Mouse (Mus musculus) CH12.LX (cell line): Measurements from ENCODE around the gene Aplp1.
A peak's percentile ranks its signal among the peaks of the same experiment; 100 is the strongest.

Experiments used
- BHLHE40 ChIP-seq: IDR thresholded peaks from 2 replicates; pipeline ENCODE4 v1.6.1; 2011; ENCODE audit warnings: mild to moderate bottlenecking, low read depth, low read length, improper control_type of control experiment
- CTCF ChIP-seq, 2 experiments: IDR thresholded peaks in 1 of 2; conservative IDR thresholded peaks in 1 of 2; 2 replicates each; pipeline ENCODE4 v1.5.1; 2011 to 2012; ENCODE audit warnings: low read depth in 2 of 2, low read length in 2 of 2, improper control_type of control experiment in 1 of 2, inconsistent platforms in 1 of 2, mild to moderate bottlenecking in 1 of 2, moderate library complexity in 1 of 2
- EP300 ChIP-seq: IDR thresholded peaks from 2 replicates; pipeline ENCODE4 v1.6.1; 2011; ENCODE audit warnings: low read length, improper control_type of control experiment
- MAX ChIP-seq: IDR thresholded peaks from 2 replicates; pipeline ENCODE4 v1.6.1; 2011; ENCODE audit warnings: low read length, improper control_type of control experiment
- MAZ ChIP-seq: IDR thresholded peaks from 2 replicates; pipeline ENCODE4 v1.6.1; 2012; ENCODE audit warnings: low read depth, mild to moderate bottlenecking, inconsistent platforms, low read length, improper control_type of control experiment, moderate library complexity
- MEF2A ChIP-seq: IDR thresholded peaks from 2 replicates; pipeline ENCODE4 v1.6.1; 2014; ENCODE audit warnings: low read depth, mild to moderate bottlenecking, inconsistent platforms, low read length, improper control_type of control experiment, borderline replicate concordance
- NELFE ChIP-seq: IDR thresholded peaks from 2 replicates; pipeline ENCODE4 v1.6.1; 2011; ENCODE audit warnings: low read depth, low read length, improper control_type of control experiment
- POLR2A ChIP-seq: IDR thresholded peaks from 2 replicates; pipeline ENCODE4 v1.6.1; 2011; ENCODE audit warnings: low read depth, mild to moderate bottlenecking, improper control_type of control experiment, low read length
- TCF12 ChIP-seq: IDR thresholded peaks from 2 replicates; pipeline ENCODE4 v1.6.1; 2014; ENCODE audit warnings: low read depth, mild to moderate bottlenecking, inconsistent platforms, low read length, improper control_type of control experiment
- UBTF ChIP-seq: IDR thresholded peaks from 2 replicates; pipeline ENCODE4 v1.6.1; 2012; ENCODE audit warnings: low read depth, mild to moderate bottlenecking, inconsistent platforms, low read length, improper control_type of control experiment, moderate library complexity
- USF1 ChIP-seq: IDR thresholded peaks from 2 replicates; pipeline ENCODE4 v1.6.1; 2014; ENCODE audit warnings: low read depth, mild to moderate bottlenecking, inconsistent platforms, low read length, improper control_type of control experiment
- USF2 ChIP-seq: conservative IDR thresholded peaks from 2 replicates; pipeline ENCODE4 v1.6.1; 2011; ENCODE audit warnings: low read depth, low read length, improper control_type of control experiment
- ZC3H11A ChIP-seq: IDR thresholded peaks from 2 replicates; pipeline ENCODE4 v1.6.1; 2012; ENCODE audit warnings: low read depth, mild to moderate bottlenecking, inconsistent platforms, low read length, improper control_type of control experiment
- ZMIZ1 ChIP-seq: IDR thresholded peaks from 2 replicates; pipeline ENCODE4 v1.6.1; 2012; ENCODE audit warnings: low read depth, mild to moderate bottlenecking, inconsistent platforms, low read length, improper control_type of control experiment

DNA sequence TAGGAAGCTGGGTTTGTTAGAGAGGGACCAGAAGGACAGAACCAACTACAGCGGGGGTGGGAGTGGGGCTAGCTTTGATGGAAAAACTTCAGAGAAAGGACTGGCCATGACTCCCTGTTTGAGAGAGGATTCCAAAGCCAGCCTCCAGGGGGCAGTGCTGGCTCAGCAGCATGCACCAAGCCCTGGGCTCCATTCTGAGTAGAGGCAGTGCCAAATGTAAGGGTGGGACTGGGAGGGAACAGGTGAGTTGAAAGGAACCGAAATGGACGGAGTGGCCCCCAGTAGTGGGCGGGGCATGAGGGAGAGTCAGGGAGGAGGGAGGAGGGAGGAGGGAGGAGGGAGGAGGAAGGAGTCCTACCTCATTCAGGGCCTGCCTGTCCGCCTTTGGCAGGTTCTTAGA, 4.6 kb downstream of the Aplp1 start:
- TF ChIP-seq CTCF (conservative IDR thresholded peaks at IDR 0.05 in 1 of 2, IDR thresholded peaks at IDR 0.05 in 1 of 2; ENCODE audit: low read depth in 2 of 2, low read length in 2 of 2) = peak; percentile 43 to 85; a peak in 3 of 4 replicates
- TF ChIP-seq POLR2A = no peak
- TF ChIP-seq UBTF = no peak
- TF ChIP-seq NELFE = no peak; the same call in 1 of the 2 replicates
- TF ChIP-seq ZC3H11A = peak; percentile 43
- TF ChIP-seq USF1 = no peak
- no peak for TF ChIP-seq EP300
- no peak for TF ChIP-seq BHLHE40
- TF ChIP-seq ZMIZ1 = no peak
- TF ChIP-seq TCF12 = no peak
- TF ChIP-seq MEF2A = no peak
- TF ChIP-seq MAX = no peak
- TF ChIP-seq USF2 = no peak
- no peak for TF ChIP-seq MAZ
